Mouse (Mus musculus) cortical plate, adult 2 months (tissue): Measurements from ENCODE around the gene Sat2.

Source experiments
- CTCF ChIP-seq: fragments of 200-500 bp; IDR thresholded peaks from 2 replicates; pipeline ENCODE4 v1.5.1; 2011; ENCODE audit warnings: mild to moderate bottlenecking, control low read depth, low read length; ENCODE audit not compliant: insufficient read depth; ENCODE audit errors: extremely low read depth
- POLR2A ChIP-seq: fragments of 200-500 bp; IDR thresholded peaks from 2 replicates; pipeline ENCODE4 v1.6.1; 2011; ENCODE audit warnings: mild to moderate bottlenecking, low read length, control low read depth; ENCODE audit not compliant: insufficient read depth; ENCODE audit errors: extremely low read depth

DNA sequence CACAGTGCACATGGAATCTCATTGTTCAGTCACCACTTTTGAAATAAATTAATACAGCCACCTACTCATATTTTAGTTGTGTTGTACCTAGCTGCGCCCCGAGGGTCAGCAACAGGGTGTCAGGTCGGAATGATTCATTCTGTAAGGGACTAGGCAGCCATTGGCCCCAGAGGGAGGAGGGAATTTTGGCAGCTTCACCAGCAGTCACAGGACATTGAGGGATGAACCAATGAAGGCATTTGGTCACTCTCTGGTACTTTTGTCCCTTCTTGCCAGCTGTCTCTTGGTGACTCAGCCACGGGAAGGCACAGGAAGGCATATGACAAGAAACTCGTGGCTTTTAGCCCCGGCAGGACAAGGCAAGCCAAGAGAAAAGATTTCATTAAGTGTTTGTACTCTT lies 42.0 kb downstream of the Sat2 start:
- no peak for TF ChIP-seq POLR2A
- TF ChIP-seq CTCF = no peak
